Mouse (Mus musculus) olfactory bulb, adult 2 months (tissue): Measurements from ENCODE around the gene Plpp4.

Experiments used
- CTCF ChIP-seq: fragments of 200-500 bp; IDR thresholded peaks from 2 replicates; pipeline ENCODE4 v1.5.1; 2012; ENCODE audit warnings: low read depth, mild to moderate bottlenecking, low read length, moderate library complexity; ENCODE audit not compliant: insufficient read depth
- POLR2A ChIP-seq: fragments of 200-500 bp; IDR thresholded peaks from 2 replicates; pipeline ENCODE4 v1.6.1; 2012; ENCODE audit warnings: mild to moderate bottlenecking, low read depth, low read length, moderate library complexity; ENCODE audit not compliant: insufficient read depth

GRCm38 (mm10) chr7:129293211-129293610 lies 36.4 kb downstream of the Plpp4 start:
- TF ChIP-seq POLR2A (no peak), CTCF (no peak)
